Mouse (Mus musculus): ENCODE data around the gene Bbip1.
"Not testable (repeated sequence)": the region's sequence is repeated elsewhere in the genome, so short reads cannot be mapped to it uniquely, and the experiment has no call there.

GRCm38 (mm10) chr19:53921996-53922395 lies 22.4 kb downstream of the Bbip1 start:
- TF ChIP-seq MYOD1 (IDR thresholded peaks at IDR 0.05; ENCODE audit: control insufficient read depth in 1 of 3, insufficient read length in 2 of 3, low read depth in 2 of 3); POLR2AphosphoS2 (IDR thresholded peaks at IDR 0.05; ENCODE audit: insufficient read length, low read depth); POLR2A (IDR thresholded peaks at IDR 0.05; ENCODE audit: insufficient read length, low read depth); USF1 (IDR thresholded peaks at IDR 0.05; ENCODE audit: low read depth); MAX (IDR thresholded peaks at IDR 0.05; ENCODE audit: low read depth): not testable (repeated sequence)
